Mouse (Mus musculus) ES-Bruce4 (cell line): ENCODE measurements around the gene Gm10197.

ENCODE experiments used
- CTCF ChIP-seq: IDR thresholded peaks from one replicate; pipeline ENCODE4 v1.8.1; 2011; ENCODE audit warnings: low read depth, low read length
- POLR2A ChIP-seq: IDR thresholded peaks from one replicate; pipeline ENCODE4 v1.8.1; 2011; ENCODE audit warnings: low read length; ENCODE audit not compliant: insufficient read depth

GRCm38 (mm10) chr19:53389851-53390431 is 18.4 kb upstream of the Gm10197 start:
- TF ChIP-seq CTCF (no peak), POLR2A (no peak)
